Mouse (Mus musculus): ENCODE data around the gene Tuba1a. TPM values are rescaled to one million over a fixed set of nuclear protein-coding genes. Genes with fewer than 3 reads are reported as not detected.

The Tuba1a gene
- polyA plus RNA-seq, 1 experiment = 126 TPM

GRCm38 (mm10) chr15:98985240-98985981, 31.9 kb upstream of the Tuba1a start:
- H3K4me1 ChIP-seq (ENCODE audit: control insufficient read depth, insufficient read depth, insufficient read length) = peaks cover 4% of the 10 kb centered on the region
- H3K4me3 ChIP-seq (ENCODE audit: extremely low read depth, insufficient read depth, insufficient read length) = peak overlapping the region; percentile 78
- peak overlapping the region; percentile 99 for H3K27ac ChIP-seq (ENCODE audit: insufficient read depth, low read length)
- no peaks in the 10 kb centered on the region for H3K36me3 ChIP-seq (ENCODE audit: control insufficient read depth, insufficient read depth, low read length)
- TF ChIP-seq POLR2A (IDR thresholded peaks at IDR 0.05; ENCODE audit: low read depth, low read length) (peak; percentile 91), CTCF (IDR thresholded peaks at IDR 0.05; ENCODE audit: extremely low read depth, insufficient read depth, insufficient read length, insufficient replicate concordance) (no peak)
- under 1% methylated on average over 29 of the region's 29 CpGs for WGBS
- peak; percentile 71 to 81 for DNase-seq (ENCODE audit: low read depth in 1 of 2, low spot score in 2 of 2)
- H3K27me3 ChIP-seq (ENCODE audit: control insufficient read depth, insufficient read depth, low read length) = no peaks in the 10 kb centered on the region

- 58% methylated on average over 6 of the region's 6 CpGs for WGBS
- peak overlapping the region; percentile 99 for H3K27ac ChIP-seq (ENCODE audit: insufficient read depth, low read length)
- H3K36me3 ChIP-seq (ENCODE audit: control insufficient read depth, insufficient read depth, low read length) = no peaks in the 10 kb centered on the region
- DNase-seq (ENCODE audit: low read depth in 1 of 2, low spot score in 2 of 2) = no peak
- peaks cover 4% of the 10 kb centered on the region for H3K4me1 ChIP-seq (ENCODE audit: control insufficient read depth, insufficient read depth, insufficient read length)
- TF ChIP-seq CTCF (IDR thresholded peaks at IDR 0.05; ENCODE audit: extremely low read depth, insufficient read depth, insufficient read length, insufficient replicate concordance) = no peak
- no peak for TF ChIP-seq POLR2A (IDR thresholded peaks at IDR 0.05; ENCODE audit: low read depth, low read length)
- H3K4me3 ChIP-seq (ENCODE audit: extremely low read depth, insufficient read depth, insufficient read length) = no peak overlapping the region; the same call in 1 of the 2 replicates
- H3K27me3 ChIP-seq (ENCODE audit: control insufficient read depth, insufficient read depth, low read length) = no peaks in the 10 kb centered on the region
Measured at GRCm38 (mm10) chr15:98984681-98985080, 31.2 kb upstream of the Tuba1a start.

- no peak for DNase-seq (ENCODE audit: low read depth in 1 of 2, low spot score in 2 of 2)
- no peak overlapping the region for H3K4me3 ChIP-seq (ENCODE audit: extremely low read depth, insufficient read depth, insufficient read length)
- H3K4me1 ChIP-seq (ENCODE audit: control insufficient read depth, insufficient read depth, insufficient read length) = peaks cover 4% of the 10 kb centered on the region
- 92% methylated on average over 16 of the region's 16 CpGs for WGBS
- no peak for TF ChIP-seq CTCF (IDR thresholded peaks at IDR 0.05; ENCODE audit: extremely low read depth, insufficient read depth, insufficient read length, insufficient replicate concordance)
- TF ChIP-seq POLR2A (IDR thresholded peaks at IDR 0.05; ENCODE audit: low read depth, low read length) = no peak
- no peak overlapping the region for H3K27ac ChIP-seq (ENCODE audit: insufficient read depth, low read length)
- no peaks in the 10 kb centered on the region for H3K27me3 ChIP-seq (ENCODE audit: control insufficient read depth, insufficient read depth, low read length)
- H3K36me3 ChIP-seq (ENCODE audit: control insufficient read depth, insufficient read depth, low read length) = no peaks in the 10 kb centered on the region
Measured at GRCm38 (mm10) chr15:98983431-98984081, 30.1 kb upstream of the Tuba1a start.

- DNase-seq (ENCODE audit: low read depth in 1 of 2, low spot score in 2 of 2) = no peak
- TF ChIP-seq POLR2A (IDR thresholded peaks at IDR 0.05; ENCODE audit: low read depth, low read length) (no peak), CTCF (IDR thresholded peaks at IDR 0.05; ENCODE audit: extremely low read depth, insufficient read depth, insufficient read length, insufficient replicate concordance) (no peak)
- Histone ChIP-seq H3K36me3 (ENCODE audit: control insufficient read depth, insufficient read depth, low read length) (no peaks in the 10 kb centered on the region), H3K27me3 (ENCODE audit: control insufficient read depth, insufficient read depth, low read length) (no peaks in the 10 kb centered on the region), H3K27ac (ENCODE audit: insufficient read depth, low read length) (no peak overlapping the region), H3K4me3 (ENCODE audit: extremely low read depth, insufficient read depth, insufficient read length) (no peak overlapping the region), H3K4me1 (ENCODE audit: control insufficient read depth, insufficient read depth, insufficient read length) (peaks cover 4% of the 10 kb centered on the region)
- 90% methylated on average over 6 of the region's 6 CpGs for WGBS
Measured at GRCm38 (mm10) chr15:98982100-98982499, 28.6 kb upstream of the Tuba1a start.

- TF ChIP-seq CTCF (IDR thresholded peaks at IDR 0.05; ENCODE audit: extremely low read depth, insufficient read depth, insufficient read length, insufficient replicate concordance) (no peak), POLR2A (IDR thresholded peaks at IDR 0.05; ENCODE audit: low read depth, low read length) (no peak)
- Histone ChIP-seq H3K4me1 (ENCODE audit: control insufficient read depth, insufficient read depth, insufficient read length) (peaks cover 4% of the 10 kb centered on the region), H3K36me3 (ENCODE audit: control insufficient read depth, insufficient read depth, low read length) (no peaks in the 10 kb centered on the region), H3K27ac (ENCODE audit: insufficient read depth, low read length) (no peak overlapping the region), H3K4me3 (ENCODE audit: extremely low read depth, insufficient read depth, insufficient read length) (no peak overlapping the region), H3K27me3 (ENCODE audit: control insufficient read depth, insufficient read depth, low read length) (no peaks in the 10 kb centered on the region)
- 87% methylated on average over 7 of the region's 7 CpGs for WGBS
- no peak for DNase-seq (ENCODE audit: low read depth in 1 of 2, low spot score in 2 of 2)
Measured at GRCm38 (mm10) chr15:98980012-98980614, 26.6 kb upstream of the Tuba1a start.

GRCm38 (mm10) chr15:98978409-98979172, 25.1 kb upstream of the Tuba1a start:
- 84% methylated on average over 20 of the region's 20 CpGs for WGBS
- TF ChIP-seq CTCF (IDR thresholded peaks at IDR 0.05; ENCODE audit: extremely low read depth, insufficient read depth, insufficient read length, insufficient replicate concordance) (no peak), POLR2A (IDR thresholded peaks at IDR 0.05; ENCODE audit: low read depth, low read length) (no peak)
- no peak for DNase-seq (ENCODE audit: low read depth in 1 of 2, low spot score in 2 of 2)
- H3K36me3 ChIP-seq (ENCODE audit: control insufficient read depth, insufficient read depth, low read length) = no peaks in the 10 kb centered on the region
- H3K27ac ChIP-seq (ENCODE audit: insufficient read depth, low read length) = no peak overlapping the region
- H3K4me3 ChIP-seq (ENCODE audit: extremely low read depth, insufficient read depth, insufficient read length) = no peak overlapping the region
- H3K27me3 ChIP-seq (ENCODE audit: control insufficient read depth, insufficient read depth, low read length) = no peaks in the 10 kb centered on the region
- no peaks in the 10 kb centered on the region for H3K4me1 ChIP-seq (ENCODE audit: control insufficient read depth, insufficient read depth, insufficient read length)
